Mouse (Mus musculus) lung, embryonic 16.5 days (tissue): ENCODE results near the gene Adgrl3. TPM values are rescaled to one million over a fixed set of nuclear protein-coding genes. Genes with fewer than 3 reads are reported as not detected.

ENCODE experiments used
- ATAC-seq: fragments of 200-750 bp; cut with Nextera tagmentation; 2 replicates; pipeline ENCODE4 v1.8.0; 2017; ENCODE audit warnings: low read depth, mild to moderate bottlenecking, moderate library complexity
- H3K27ac ChIP-seq: fragments of 300-500 bp; sonication (generic); 2 replicates; pipeline ENCODE4 v1.5.1; 2014; ENCODE audit warnings: mild to moderate bottlenecking, control low read depth, low read length
- H3K27me3 ChIP-seq: fragments of 300-500 bp; sonication (generic); 2 replicates; pipeline ENCODE4 v1.6.1; 2014; ENCODE audit warnings: low read depth, low read length, mixed read lengths; ENCODE audit not compliant: control insufficient read depth, insufficient read depth
- H3K36me3 ChIP-seq: fragments of 300-500 bp; sonication (generic); 2 replicates; pipeline ENCODE4 v1.6.1; 2014; ENCODE audit warnings: low read length; ENCODE audit not compliant: control insufficient read depth, insufficient read depth
- H3K4me1 ChIP-seq: fragments of 300-500 bp; sonication (generic); replicated peaks from 2 replicates; pipeline ENCODE4 v1.6.1; 2014; ENCODE audit warnings: low read length, mixed read lengths; ENCODE audit not compliant: control insufficient read depth, insufficient read depth
- H3K4me2 ChIP-seq: fragments of 300-500 bp; sonication (generic); 2 replicates; pipeline ENCODE4 v1.6.1; 2014; ENCODE audit warnings: low read depth, low read length, control low read depth
- H3K4me3 ChIP-seq: fragments of 300-500 bp; sonication (generic); 2 replicates; pipeline ENCODE4 v1.5.1; 2014; ENCODE audit warnings: mild to moderate bottlenecking, low read length, control low read depth
- H3K9ac ChIP-seq: fragments of 300-500 bp; sonication (generic); 2 replicates; pipeline ENCODE4 v1.6.1; 2014; ENCODE audit warnings: low read length, control low read depth
- H3K9me3 ChIP-seq: fragments of 300-500 bp; sonication (generic); 2 replicates; pipeline ENCODE4 v1.6.1; 2016; ENCODE audit warnings: low read length; ENCODE audit not compliant: control insufficient read depth
- WGBS: fragments of 180-500 bp; shearing (Covaris S2); extraction: QIAGEN DNeasy Blood & Tissue Kit; methylation state at CpG from one replicate; pipeline ENCODE4 v1.1.7; 2014; 5-methylcytosine and 5-hydroxymethylcytosine counted together
- polyA plus RNA-seq: library from polyadenylated mRNA; unstranded; fragments of >200 nt; fragmentation: Nextera tagmentation; extraction: Ambion mirVana; gene quantifications from 2 replicates; pipeline ENCODE4 v1.2.1, GENCODE M21; 2015

Gene Adgrl3
- polyA plus RNA-seq, 1 experiment from 2014 or later: 13.8 TPM

DNA sequence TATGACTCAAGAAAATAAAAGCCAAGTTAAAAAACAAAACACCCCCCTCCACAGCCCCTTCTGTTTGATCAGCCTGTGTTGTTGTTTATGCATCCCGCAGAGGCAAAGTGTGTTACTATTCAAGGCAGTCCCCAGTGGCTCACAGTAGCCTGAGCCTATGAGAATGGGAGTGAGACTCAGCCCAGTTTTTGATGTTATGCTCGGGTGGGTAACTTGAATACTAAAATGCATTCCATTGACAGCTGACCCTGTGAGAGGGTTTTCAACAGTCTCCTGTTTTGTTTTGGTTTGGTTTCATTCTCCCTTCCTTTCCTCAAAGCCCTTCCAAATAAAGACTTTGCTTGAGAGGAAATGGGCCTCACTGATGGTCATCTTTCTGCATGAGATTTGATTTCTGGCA lies 8.9 kb downstream of the Adgrl3 start:
- WGBS: 22% methylated on average over 2 of the region's 2 CpGs

DNA sequence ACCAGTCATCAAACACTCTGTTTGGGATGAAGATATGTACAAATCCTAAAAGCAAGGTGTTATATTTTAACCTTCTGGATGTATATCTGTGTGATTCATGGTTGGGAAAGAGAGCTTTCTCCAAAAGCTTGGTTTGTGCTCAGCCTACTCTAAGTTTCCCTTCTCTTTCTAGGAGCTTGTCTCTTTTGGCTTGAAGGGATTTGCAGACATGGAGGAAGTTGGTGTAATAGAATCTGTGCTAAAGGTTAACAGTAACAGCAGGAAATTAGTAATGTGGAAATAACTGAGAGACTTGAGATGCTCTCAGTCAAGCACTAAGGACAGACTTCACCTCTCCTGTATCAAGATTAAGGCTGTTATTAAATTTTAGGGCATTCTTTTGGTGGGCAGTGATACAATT lies 17.2 kb downstream of the Adgrl3 start:
- no peaks in the 10 kb centered on the region for H3K9me3 ChIP-seq
- no peak overlapping the region for H3K4me3 ChIP-seq
- no peak overlapping the region for H3K9ac ChIP-seq
- H3K27me3 ChIP-seq: no peaks in the 10 kb centered on the region
- ATAC-seq: no peak
- no peaks in the 10 kb centered on the region for H3K36me3 ChIP-seq
- H3K4me1 ChIP-seq: no peaks in the 10 kb centered on the region
- no peak overlapping the region for H3K27ac ChIP-seq
- no peak overlapping the region for H3K4me2 ChIP-seq

More for the DNA sequence above, 8.9 kb downstream of the Adgrl3 start:
- no peaks in the 10 kb centered on the region for H3K9me3 ChIP-seq
- no peak overlapping the region for H3K4me3 ChIP-seq
- 0 out of 2 replicates have a peak overlapping the region, but pooled peaks have one; percentile 8 for H3K27ac ChIP-seq
- no peak for ATAC-seq
- no peaks in the 10 kb centered on the region for H3K27me3 ChIP-seq
- no peak overlapping the region for H3K9ac ChIP-seq
- no peaks in the 10 kb centered on the region for H3K36me3 ChIP-seq
- H3K4me1 ChIP-seq: peaks cover 5% of the 10 kb centered on the region; the same call in 1 of the 2 replicates
- H3K4me2 ChIP-seq: no peak overlapping the region

DNA sequence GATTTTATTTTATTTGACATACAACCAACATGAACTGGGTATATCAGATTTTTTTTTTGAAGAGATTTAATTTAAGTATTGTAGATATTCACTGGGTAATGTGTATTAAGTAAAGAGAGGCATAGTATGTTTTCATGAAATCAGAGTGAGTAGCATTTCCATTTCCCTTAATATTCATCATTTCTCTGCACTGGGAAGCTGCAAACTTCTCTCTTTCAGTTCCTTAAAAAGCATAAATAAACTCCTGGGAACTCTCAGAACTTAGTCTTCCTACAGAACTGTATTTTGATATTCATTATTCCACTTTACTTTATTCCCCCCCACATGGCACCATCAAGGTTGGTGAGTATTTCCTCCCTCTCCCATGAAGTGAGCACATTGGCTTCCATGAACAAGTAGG lies 23.9 kb downstream of the Adgrl3 start:
- no peak for ATAC-seq
- H3K27me3 ChIP-seq: no peaks in the 10 kb centered on the region
- no peak overlapping the region for H3K9ac ChIP-seq
- no peaks in the 10 kb centered on the region for H3K36me3 ChIP-seq
- H3K4me1 ChIP-seq: no peaks in the 10 kb centered on the region
- no peak overlapping the region for H3K4me3 ChIP-seq
- H3K9me3 ChIP-seq: no peaks in the 10 kb centered on the region
- H3K4me2 ChIP-seq: no peak overlapping the region
- no peak overlapping the region for H3K27ac ChIP-seq

- Histone ChIP-seq H3K9me3 (no peaks in the 10 kb centered on the region), H3K4me3 (no peak overlapping the region), H3K27me3 (no peaks in the 10 kb centered on the region), H3K4me2 (no peak overlapping the region), H3K36me3 (no peaks in the 10 kb centered on the region), H3K4me1 (no peaks in the 10 kb centered on the region), H3K27ac (no peak overlapping the region), H3K9ac (no peak overlapping the region)
- ATAC-seq: no peak
- WGBS: 84% methylated on average over 4 of the region's 4 CpGs
Observed at GRCm38 (mm10) chr5:81046128-81046527, 26.2 kb downstream of the Adgrl3 start.

- no peak overlapping the region for H3K9ac ChIP-seq
- 68% methylated on average over 4 of the region's 4 CpGs for WGBS
- H3K4me2 ChIP-seq: no peak overlapping the region
- H3K36me3 ChIP-seq: no peaks in the 10 kb centered on the region
- no peak overlapping the region for H3K27ac ChIP-seq
- no peak overlapping the region for H3K4me3 ChIP-seq
- no peaks in the 10 kb centered on the region for H3K4me1 ChIP-seq
- ATAC-seq: no peak
- no peaks in the 10 kb centered on the region for H3K9me3 ChIP-seq
- H3K27me3 ChIP-seq: no peaks in the 10 kb centered on the region
Observed at GRCm38 (mm10) chr5:81054628-81055027, 34.7 kb downstream of the Adgrl3 start.

GRCm38 (mm10) chr5:81055253-81055652 lies 35.3 kb downstream of the Adgrl3 start:
- Histone ChIP-seq H3K9me3 (no peaks in the 10 kb centered on the region), H3K4me2 (no peak overlapping the region), H3K4me3 (no peak overlapping the region), H3K36me3 (no peaks in the 10 kb centered on the region), H3K27ac (no peak overlapping the region), H3K9ac (no peak overlapping the region), H3K4me1 (no peaks in the 10 kb centered on the region), H3K27me3 (no peaks in the 10 kb centered on the region)
- whole genome bisulfite sequencing: 82% methylated on average over 2 of the region's 2 CpGs
- no peak for ATAC-seq

- Histone ChIP-seq H3K4me2 (no peak overlapping the region), H3K4me3 (no peak overlapping the region), H3K27me3 (no peaks in the 10 kb centered on the region), H3K9me3 (no peaks in the 10 kb centered on the region), H3K36me3 (no peaks in the 10 kb centered on the region), H3K27ac (no peak overlapping the region), H3K4me1 (no peaks in the 10 kb centered on the region), H3K9ac (no peak overlapping the region)
- 39% methylated on average over 2 of the region's 2 CpGs for WGBS
- peak; percentile 81 for ATAC-seq
Observed at GRCm38 (mm10) chr5:81058122-81058521, 38.2 kb downstream of the Adgrl3 start.

GRCm38 (mm10) chr5:81060950-81061349 lies 41.0 kb downstream of the Adgrl3 start:
- 82% methylated on average over 2 of the region's 2 CpGs for WGBS

DNA sequence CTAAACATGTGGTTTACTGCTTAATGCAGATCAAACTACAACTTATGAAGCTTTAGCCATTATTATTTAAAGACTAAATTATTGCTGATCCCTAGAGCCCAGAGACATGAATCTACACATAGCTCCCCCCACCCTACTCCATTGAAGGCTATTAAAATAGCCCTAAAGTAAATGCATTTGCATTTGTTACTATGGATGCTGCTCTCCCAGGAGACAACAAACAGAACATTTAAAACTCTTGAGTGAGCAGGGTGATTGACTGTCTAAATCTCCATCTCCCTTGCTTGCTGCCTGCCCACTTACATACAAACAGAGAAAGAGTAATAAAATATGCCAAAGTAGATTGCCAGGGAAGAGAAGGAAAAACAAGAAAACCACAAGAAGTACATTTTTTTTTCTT lies 41.4 kb downstream of the Adgrl3 start:
- H3K9me3 ChIP-seq: no peaks in the 10 kb centered on the region
- no peaks in the 10 kb centered on the region for H3K36me3 ChIP-seq
- no peaks in the 10 kb centered on the region for H3K4me1 ChIP-seq
- H3K9ac ChIP-seq: no peak overlapping the region
- H3K27me3 ChIP-seq: no peaks in the 10 kb centered on the region
- no peak overlapping the region for H3K4me2 ChIP-seq
- H3K27ac ChIP-seq: no peak overlapping the region
- no peak overlapping the region for H3K4me3 ChIP-seq
- no peak for ATAC-seq

More at GRCm38 (mm10) chr5:81060950-81061349, 41.0 kb downstream of the Adgrl3 start:
- H3K27ac ChIP-seq: no peak overlapping the region
- no peaks in the 10 kb centered on the region for H3K9me3 ChIP-seq
- H3K4me2 ChIP-seq: no peak overlapping the region
- no peak for ATAC-seq
- H3K4me3 ChIP-seq: no peak overlapping the region
- no peaks in the 10 kb centered on the region for H3K27me3 ChIP-seq
- no peaks in the 10 kb centered on the region for H3K4me1 ChIP-seq
- no peaks in the 10 kb centered on the region for H3K36me3 ChIP-seq
- no peak overlapping the region for H3K9ac ChIP-seq

DNA sequence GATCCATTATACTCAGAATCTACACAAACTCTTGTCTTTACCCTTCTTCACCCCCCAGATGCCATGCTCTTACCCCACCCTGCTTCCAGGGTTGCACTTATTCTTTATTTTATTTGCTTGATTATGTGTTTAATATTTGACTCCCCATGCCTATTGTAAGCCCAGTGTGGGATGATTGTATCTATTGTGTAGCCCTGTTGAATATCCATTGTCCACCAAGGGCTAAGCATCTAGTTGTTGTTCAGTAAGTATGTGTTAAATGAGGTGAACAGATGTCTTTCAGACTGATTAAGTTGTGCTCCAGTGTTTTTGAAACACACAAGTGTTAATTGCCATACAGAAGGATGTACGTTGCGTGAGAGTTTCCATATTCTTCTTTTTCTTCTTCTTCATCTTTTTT lies 44.1 kb downstream of the Adgrl3 start:
- 93% methylated on average over 2 of the region's 2 CpGs for WGBS

More for the DNA sequence above, 44.1 kb downstream of the Adgrl3 start:
- H3K9me3 ChIP-seq: no peaks in the 10 kb centered on the region
- H3K27ac ChIP-seq: no peak overlapping the region
- H3K4me1 ChIP-seq: no peaks in the 10 kb centered on the region; the same call in 1 of the 2 replicates
- no peak overlapping the region for H3K4me3 ChIP-seq
- no peak overlapping the region for H3K4me2 ChIP-seq
- no peak for ATAC-seq
- no peaks in the 10 kb centered on the region for H3K36me3 ChIP-seq
- H3K27me3 ChIP-seq: no peaks in the 10 kb centered on the region
- no peak overlapping the region for H3K9ac ChIP-seq
